Mouse (Mus musculus) frontal cortex, postnatal 14 days (tissue): ENCODE measurements around the gene Gpbp1l1.
A peak's percentile ranks its signal among the peaks of the same experiment; 100 is the strongest.

ENCODE experiments used
- DNase-seq, 2 experiments: peaks; one replicate each; pipeline ENCODE4 v3.0.0; 2022; ENCODE audit warnings: low spot score in 2 of 2

The Gpbp1l1 gene

GRCm38 (mm10) chr4:116557306-116558121, at the start of gene Gpbp1l1:
Gpbp1l1 (plus strand) TSS chr4:116557658.
- peak; percentile 94 to 97 for DNase-seq

- no peak for DNase-seq
These were observed 26.3 kb upstream of the Gpbp1l1 start for GRCm38 (mm10) chr4:116531109-116531508.

- no peak for DNase-seq
These were observed 21.1 kb upstream of the Gpbp1l1 start for GRCm38 (mm10) chr4:116536351-116536750.

GRCm38 (mm10) chr4:116537737-116538136, 19.7 kb upstream of the Gpbp1l1 start:
- no peak for DNase-seq

- DNase-seq, result no peak
These were observed 7.0 kb upstream of the Gpbp1l1 start for GRCm38 (mm10) chr4:116550432-116550831.

- DNase-seq, result no peak
These were observed 4.4 kb upstream of the Gpbp1l1 start for GRCm38 (mm10) chr4:116553035-116553434.

GRCm38 (mm10) chr4:116555413-116556300, 1.8 kb upstream of the Gpbp1l1 start, which contains the start of gene Tmem69:
Tmem69 (minus strand) TSS chr4:116555936.
- DNase-seq, result peak; percentile 66 to 68

GRCm38 (mm10) chr4:116556561-116557305, 725 bp upstream of the Gpbp1l1 start:
- peak; percentile 91 for DNase-seq

- no peak for DNase-seq
These were observed 859 bp downstream of the Gpbp1l1 start for GRCm38 (mm10) chr4:116558151-116558882.

- DNase-seq, result no peak
These were observed 38.3 kb downstream of the Gpbp1l1 start for GRCm38 (mm10) chr4:116595793-116596192.

- DNase-seq, result no peak
These were observed 38.9 kb downstream of the Gpbp1l1 start, which contains the start of gene Ccdc17 for GRCm38 (mm10) chr4:116596379-116596778. Ccdc17 (plus strand) TSS chr4:116596654.

- DNase-seq, result peak; percentile 82 to 86
These were observed 39.8 kb downstream of the Gpbp1l1 start for GRCm38 (mm10) chr4:116596978-116597881.

- no peak for DNase-seq
These were observed 55.2 kb downstream of the Gpbp1l1 start for GRCm38 (mm10) chr4:116612621-116613020.

GRCm38 (mm10) chr4:116615237-116615636, 57.8 kb downstream of the Gpbp1l1 start:
- no peak for DNase-seq

- DNase-seq, result no peak
These were observed 67.4 kb downstream of the Gpbp1l1 start for GRCm38 (mm10) chr4:116624831-116625230.

- peak; percentile 39 to 51 for DNase-seq
These were observed 69.3 kb downstream of the Gpbp1l1 start for GRCm38 (mm10) chr4:116626658-116627358.

- DNase-seq, result peak; percentile 82 to 88
These were observed 69.9 kb downstream of the Gpbp1l1 start for GRCm38 (mm10) chr4:116627359-116627716.

GRCm38 (mm10) chr4:116627722-116628662, 70.5 kb downstream of the Gpbp1l1 start, which contains the start of gene Nasp:
Nasp (minus strand) TSS chr4:116627941.
- peak; percentile 72 to 75 for DNase-seq
